ENCODE assay signal across 17 mouse cellular contexts in genomic region chr5:104025245-104025854, GRCm38 (mm10). TPM values are rescaled to one million over a fixed set of nuclear protein-coding genes. Genes with fewer than 3 reads are reported as not detected.
DNase-seq lines count a peak whose midpoint lies in the region; ATAC-seq and TF ChIP-seq lines count a peak whose summit lies in the region.
"Had no signal": no experiment of that assay in that cellular context is flagged by ENCODE, and none has a peak within 500 bp of the region (broad histone marks: within the 10 kb centered on the region; RNA-seq: fewer than 3 reads in every experiment).

No protein-coding gene starts in this region.

- no peaks in the 10 kb centered on the region for H3K27me3 ChIP-seq in heart, embryonic 10.5 days (ENCODE audit: insufficient read depth, poor library complexity, severe bottlenecking)
- no peaks in the 10 kb centered on the region for H3K27me3 ChIP-seq in ES-Bruce4 (ENCODE audit: control insufficient read depth, insufficient read depth, low read length, poor library complexity, severe bottlenecking)
- H3K27me3 ChIP-seq in heart, embryonic 12.5 days (replicated peaks) = no peaks in the 10 kb centered on the region
- H3K27me3 ChIP-seq in liver, embryonic 13.5 days = no peaks in the 10 kb centered on the region
- H3K27me3 ChIP-seq in cerebellum, adult 2 months (ENCODE audit: control insufficient read depth, insufficient read depth, low read length) = no peaks in the 10 kb centered on the region; the same call in 1 of the 2 replicates

- no peak for TF ChIP-seq POLR2A in ES-Bruce4 (IDR thresholded peaks at IDR 0.05; ENCODE audit: insufficient read depth, low read length)
- no peak for TF ChIP-seq POLR2A in cerebellum, adult 2 months (IDR thresholded peaks at IDR 0.05; ENCODE audit: borderline replicate concordance, insufficient read depth, low read length)

- H3K4me1 ChIP-seq in heart, embryonic 10.5 days = peaks cover 25% of the 10 kb centered on the region
- peaks cover 4% of the 10 kb centered on the region for H3K4me1 ChIP-seq in ES-Bruce4 (ENCODE audit: control insufficient read depth, insufficient read depth, low read length)
- H3K4me1 ChIP-seq in heart, embryonic 12.5 days (replicated peaks) = peaks cover 23% of the 10 kb centered on the region
- H3K4me1 ChIP-seq in liver, embryonic 13.5 days (replicated peaks) = peaks cover 41% of the 10 kb centered on the region
- no peaks in the 10 kb centered on the region for H3K4me1 ChIP-seq in cerebellum, adult 2 months (ENCODE audit: control insufficient read depth, insufficient read depth, low read length)

- no peaks in the 10 kb centered on the region for H3K36me3 ChIP-seq in heart, embryonic 10.5 days
- H3K36me3 ChIP-seq in ES-Bruce4 (ENCODE audit: control insufficient read depth, insufficient read depth, low read length, poor library complexity, severe bottlenecking) = no peaks in the 10 kb centered on the region
- no peaks in the 10 kb centered on the region for H3K36me3 ChIP-seq in heart, embryonic 12.5 days
- no peaks in the 10 kb centered on the region for H3K36me3 ChIP-seq in liver, embryonic 13.5 days
- H3K36me3 ChIP-seq: embryonic facial prominence, embryonic 13.5 days had no signal

- no peaks in the 10 kb centered on the region for H3K9me3 ChIP-seq in heart, embryonic 10.5 days
- no peaks in the 10 kb centered on the region for H3K9me3 ChIP-seq in ES-Bruce4 (replicated peaks; ENCODE audit: control insufficient read depth, insufficient read depth, low read length, poor library complexity, severe bottlenecking)
- no peaks in the 10 kb centered on the region for H3K9me3 ChIP-seq in heart, embryonic 12.5 days (replicated peaks)
- no peaks in the 10 kb centered on the region for H3K9me3 ChIP-seq in liver, embryonic 13.5 days (replicated peaks)
- H3K9me3 ChIP-seq: embryonic facial prominence, embryonic 13.5 days had no signal

- no peak overlapping the region for H3K9ac ChIP-seq in ES-Bruce4 (ENCODE audit: low read depth, poor library complexity, severe bottlenecking)
- no peak overlapping the region; the same call in 1 of the 2 replicates for H3K9ac ChIP-seq in heart, embryonic 12.5 days
- no peak overlapping the region; the same call in 1 of the 2 replicates for H3K9ac ChIP-seq in liver, embryonic 13.5 days
- H3K9ac ChIP-seq: embryonic facial prominence, embryonic 13.5 days; forebrain, postnatal 0 days had no signal

- peak overlapping the region; percentile 44 for H3K27ac ChIP-seq in heart, embryonic 10.5 days
- peak overlapping the region; percentile 38; the same call in 1 of the 2 replicates for H3K27ac ChIP-seq in ES-Bruce4 (ENCODE audit: insufficient read depth, low read length)
- peak overlapping the region; percentile 8; the same call in 1 of the 2 replicates for H3K27ac ChIP-seq in heart, embryonic 12.5 days (ENCODE audit: poor library complexity, severe bottlenecking)
- no peak overlapping the region for H3K27ac ChIP-seq in liver, embryonic 13.5 days
- H3K27ac ChIP-seq in cerebellum, adult 2 months (ENCODE audit: insufficient read depth, low read length) = no peak overlapping the region
- H3K27ac ChIP-seq: embryonic facial prominence, embryonic 13.5 days had no signal

- peak overlapping the region; percentile 52 for H3K4me2 ChIP-seq in heart, embryonic 12.5 days
- H3K4me2 ChIP-seq in liver, embryonic 13.5 days = peak overlapping the region; percentile 47
- H3K4me2 ChIP-seq: embryonic facial prominence, embryonic 13.5 days had no signal

- intact Hi-C loops in heart, postnatal 36 days (cut with DNase I) = no loop called here

- ATAC-seq in heart, embryonic 12.5 days (ENCODE audit: insufficient number of reproducible peaks, low FRiP score) = no peak; the same call in 1 of the 2 replicates
- ATAC-seq in liver, embryonic 13.5 days (ENCODE audit: low read depth) = no peak
- ATAC-seq: forebrain, postnatal 0 days; lung, postnatal 0 days had no signal

- no peak for TF ChIP-seq EP300 in ES-Bruce4 (IDR thresholded peaks at IDR 0.05; ENCODE audit: insufficient read depth, low read depth, low read length)

- TF ChIP-seq CTCF in ES-Bruce4 (IDR thresholded peaks at IDR 0.05; ENCODE audit: low read depth, low read length) = no peak
- TF ChIP-seq CTCF in cerebellum, adult 2 months (IDR thresholded peaks at IDR 0.05; ENCODE audit: borderline replicate concordance, insufficient read depth, low read depth, low read length) = no peak

- WGBS in heart, embryonic 10.5 days = 26% methylated on average over 17 of the region's 17 CpGs
- WGBS in heart, embryonic 12.5 days = 28% methylated on average over 17 of the region's 17 CpGs
- 19% methylated on average over 17 of the region's 17 CpGs for WGBS in liver, embryonic 13.5 days (ENCODE audit: insufficient replicate concordance)
- 58% methylated on average over 17 of the region's 17 CpGs for WGBS in cerebellum, adult 2 months

- no peak for DNase-seq in heart, embryonic 10.5 days (ENCODE audit: low spot score)
- no peak for DNase-seq in heart, postnatal 36 days
- DNase-seq in liver, embryonic 13.5 days = no peak
- no peak for DNase-seq in spleen, postnatal 14 days (ENCODE audit: low spot score in 2 of 2)
- no peak for DNase-seq in left cerebral cortex, adult 18-20 months (ENCODE audit: low spot score in 2 of 2)
- no peak for DNase-seq in cerebellum, adult 2 months
- DNase-seq: cerebellum, postnatal 25 days; forebrain, postnatal 0 days; right cerebral cortex, postnatal 4 days; thymus, postnatal 4 days had no signal

- peak overlapping the region; percentile 15; the same call in 1 of the 2 replicates for H3K4me3 ChIP-seq in heart, embryonic 10.5 days
- no peak overlapping the region for H3K4me3 ChIP-seq in ES-Bruce4 (ENCODE audit: low read depth, low read length)
- no peak overlapping the region for H3K4me3 ChIP-seq in heart, embryonic 12.5 days
- H3K4me3 ChIP-seq in liver, embryonic 13.5 days (replicated peaks) = 0 out of 2 replicates have a peak overlapping the region, but pooled peaks have one; percentile 9
- H3K4me3 ChIP-seq in cerebellum, adult 2 months (replicated peaks; ENCODE audit: insufficient read depth, low read depth, low read length) = no peak overlapping the region
- H3K4me3 ChIP-seq: embryonic facial prominence, embryonic 13.5 days had no signal

RNA-seq across cellular contexts. Expression of gene Hsd17b11, which starts 3.6 kb away (rescaled TPM):
- polyA plus RNA-seq in heart, embryonic 10.5 days (2016; fragmentation: Nextera tagmentation; extraction: Ambion mirVana) = 2.5 and 3.6 TPM in 2 replicates
- 10 to 100 TPM; 32.2 to 37.5 TPM for total RNA-seq in heart, postnatal 36 days (2021)
- 22.0 and 25.3 TPM in 2 replicates for polyA plus RNA-seq in ES-Bruce4 (2011; ENCODE audit: insufficient read depth, insufficient read length, low read depth, missing spikeins)
- 3.9 and 4.3 TPM in 2 replicates for polyA plus RNA-seq in heart, embryonic 12.5 days (2016; fragmentation: Nextera tagmentation; extraction: Ambion mirVana)
- 2.1 and 2.6 TPM in 2 replicates for polyA plus RNA-seq in liver, embryonic 13.5 days (2015; fragmentation: Nextera tagmentation; extraction: Ambion mirVana)
- 10 to 100 TPM; 49.0 to 52.9 TPM for total RNA-seq in left cerebral cortex, adult 18-20 months (2021)
- polyA plus RNA-seq in cerebellum, adult 2 months (2012; rRNA removed) = 27.7 and 29.2 TPM in 2 replicates

RNA-seq across cellular contexts. Expression of gene Nudt9, which starts 20.8 kb away (rescaled TPM):
- 55.5 and 68.7 TPM in 2 replicates for polyA plus RNA-seq in heart, embryonic 10.5 days (2016; fragmentation: Nextera tagmentation; extraction: Ambion mirVana)
- total RNA-seq in heart, postnatal 36 days (2021) = 10 to 100 TPM; 53.7 to 55.6 TPM
- 32.0 and 34.2 TPM in 2 replicates for polyA plus RNA-seq in ES-Bruce4 (2011; ENCODE audit: insufficient read depth, insufficient read length, low read depth, missing spikeins)
- polyA plus RNA-seq in heart, embryonic 12.5 days (2016; fragmentation: Nextera tagmentation; extraction: Ambion mirVana) = 57.2 and 57.3 TPM in 2 replicates
- 84.0 and 89.0 TPM in 2 replicates for polyA plus RNA-seq in liver, embryonic 13.5 days (2015; fragmentation: Nextera tagmentation; extraction: Ambion mirVana)
- 10 to 100 TPM; 60.5 to 62.1 TPM for total RNA-seq in left cerebral cortex, adult 18-20 months (2021)
- 73.8 and 78.5 TPM in 2 replicates for polyA plus RNA-seq in cerebellum, adult 2 months (2012; rRNA removed)

RNA-seq across cellular contexts. Expression of gene Hsd17b13, which starts 48.1 kb away (rescaled TPM):
- polyA plus RNA-seq in heart, embryonic 10.5 days (2016; fragmentation: Nextera tagmentation; extraction: Ambion mirVana) = not detected in 2 replicates
- total RNA-seq in heart, postnatal 36 days (2021) = not detected
- polyA plus RNA-seq in ES-Bruce4 (2011; ENCODE audit: insufficient read depth, insufficient read length, low read depth, missing spikeins) = not detected in 2 replicates
- polyA plus RNA-seq in heart, embryonic 12.5 days (2016; fragmentation: Nextera tagmentation; extraction: Ambion mirVana) = not detected in 2 replicates
- polyA plus RNA-seq in liver, embryonic 13.5 days (2015; fragmentation: Nextera tagmentation; extraction: Ambion mirVana) = 1.3 and 1.9 TPM in 2 replicates
- total RNA-seq in left cerebral cortex, adult 18-20 months (2021) = under 1 TPM; 0.30 to 0.44 TPM
- polyA plus RNA-seq in cerebellum, adult 2 months (2012; rRNA removed) = not detected in 2 replicates
- total RNA-seq: forebrain, postnatal 0 days had no signal
- polyA plus RNA-seq: embryonic facial prominence, embryonic 13.5 days had no signal

RNA-seq across cellular contexts. Expression of gene Gm17660, which starts 52.1 kb away (rescaled TPM):
- polyA plus RNA-seq in heart, embryonic 10.5 days (2016; fragmentation: Nextera tagmentation; extraction: Ambion mirVana) = not detected in 2 replicates
- not detected for total RNA-seq in heart, postnatal 36 days (2021)
- not detected in 2 replicates for polyA plus RNA-seq in ES-Bruce4 (2011; ENCODE audit: insufficient read depth, insufficient read length, low read depth, missing spikeins)
- polyA plus RNA-seq in heart, embryonic 12.5 days (2016; fragmentation: Nextera tagmentation; extraction: Ambion mirVana) = not detected in 2 replicates
- polyA plus RNA-seq in liver, embryonic 13.5 days (2015; fragmentation: Nextera tagmentation; extraction: Ambion mirVana) = not detected in 2 replicates
- not detected for total RNA-seq in left cerebral cortex, adult 18-20 months (2021)
- polyA plus RNA-seq in cerebellum, adult 2 months (2012; rRNA removed) = not detected in 2 replicates
- total RNA-seq: forebrain, postnatal 0 days; gastrocnemius, postnatal 4 days; left cerebral cortex, postnatal 10 days had no signal
- polyA plus RNA-seq: embryonic facial prominence, embryonic 13.5 days; large intestine, adult 2 months; lung, postnatal 0 days had no signal

Comparison
In these comparisons a context has a peak if more than half of its experiments do, and no peak if none do; other contexts are left out.
1. H3K4me3 ChIP-seq: peak in heart, embryonic 10.5 days (single experiment) and liver, embryonic 13.5 days (single experiment); none in ES-Bruce4 (single experiment), heart, embryonic 12.5 days (single experiment) and cerebellum, adult 2 months (single experiment).
2. H3K27ac ChIP-seq: peak in heart, embryonic 10.5 days (single experiment), ES-Bruce4 (single experiment) and heart, embryonic 12.5 days (single experiment); none in liver, embryonic 13.5 days (single experiment) and cerebellum, adult 2 months (single experiment).